Comparison of ENCODE assay signal across 11 mouse cellular contexts in the genomic region with DNA sequence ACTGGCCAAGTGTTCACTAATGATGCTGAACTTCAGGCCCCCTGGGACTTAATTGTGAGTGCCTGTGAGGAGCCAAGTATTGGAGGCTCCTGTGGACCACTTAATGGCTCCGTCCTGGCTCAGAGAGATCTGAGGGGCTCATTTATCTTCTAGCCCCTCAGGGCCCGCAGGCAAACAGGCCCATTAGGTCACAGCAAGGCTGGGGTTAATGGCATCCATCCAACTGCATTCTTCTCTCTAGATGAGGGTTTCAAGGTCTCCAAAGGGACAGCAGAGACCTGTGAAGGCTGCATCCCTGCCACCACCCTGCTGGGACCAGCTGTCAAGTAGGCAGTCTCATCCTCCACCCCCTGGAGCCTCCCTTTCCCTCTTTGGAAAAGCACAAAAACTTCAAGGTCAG. TPM values are rescaled to one million over a fixed set of nuclear protein-coding genes. Genes with fewer than 3 reads are reported as not detected.
DNase-seq lines count a peak whose midpoint lies in the region; ATAC-seq lines count a peak whose summit lies in the region.
"Had no signal": no experiment of that assay in that cellular context is flagged by ENCODE, and none has a peak within 500 bp of the region (broad histone marks: within the 10 kb centered on the region; RNA-seq: fewer than 3 reads in every experiment).

No protein-coding gene starts in this region.

- 40% methylated on average over 2 of the region's 2 CpGs for WGBS in heart, embryonic 16.5 days
- 37% methylated on average over 2 of the region's 2 CpGs for WGBS in hindbrain, embryonic 11.5 days
- WGBS in midbrain, embryonic 16.5 days, result 25% methylated on average over 2 of the region's 2 CpGs

- peaks cover 27% of the 10 kb centered on the region for H3K4me1 ChIP-seq in heart, embryonic 16.5 days (ENCODE audit: control insufficient read depth, insufficient read depth, low read length)
- peaks cover 6% of the 10 kb centered on the region for H3K4me1 ChIP-seq in hindbrain, embryonic 11.5 days (replicated peaks; ENCODE audit: control insufficient read depth, insufficient read depth, low read length)
- peaks cover 23% of the 10 kb centered on the region for H3K4me1 ChIP-seq in midbrain, embryonic 16.5 days (ENCODE audit: control insufficient read depth, insufficient read depth, low read length)

- H3K4me3 ChIP-seq in heart, embryonic 16.5 days (ENCODE audit: low read length), result no peak overlapping the region
- no peak overlapping the region for H3K4me3 ChIP-seq in hindbrain, embryonic 11.5 days (ENCODE audit: low read depth, low read length)
- no peak overlapping the region for H3K4me3 ChIP-seq in midbrain, embryonic 16.5 days (ENCODE audit: low read depth, low read length)
- H3K4me3 ChIP-seq: hindbrain, embryonic 15.5 days had no signal

- H3K9me3 ChIP-seq in heart, embryonic 16.5 days (replicated peaks; ENCODE audit: control insufficient read depth, low read length), result no peaks in the 10 kb centered on the region
- no peaks in the 10 kb centered on the region for H3K9me3 ChIP-seq in hindbrain, embryonic 11.5 days (ENCODE audit: control insufficient read depth, low read length)
- no peaks in the 10 kb centered on the region for H3K9me3 ChIP-seq in midbrain, embryonic 16.5 days (replicated peaks; ENCODE audit: control insufficient read depth, low read length, poor library complexity, severe bottlenecking)
- H3K9me3 ChIP-seq: hindbrain, embryonic 15.5 days had no signal

- no peak overlapping the region for H3K4me2 ChIP-seq in heart, embryonic 16.5 days (ENCODE audit: low read depth, low read length)
- no peak overlapping the region for H3K4me2 ChIP-seq in hindbrain, embryonic 11.5 days (replicated peaks; ENCODE audit: low read depth, low read length)
- H3K4me2 ChIP-seq in midbrain, embryonic 16.5 days (ENCODE audit: low read length), result no peak overlapping the region
- H3K4me2 ChIP-seq: hindbrain, embryonic 15.5 days had no signal

- H3K36me3 ChIP-seq in heart, embryonic 16.5 days (ENCODE audit: control insufficient read depth, insufficient read depth), result no peaks in the 10 kb centered on the region
- no peaks in the 10 kb centered on the region for H3K36me3 ChIP-seq in hindbrain, embryonic 11.5 days (ENCODE audit: control insufficient read depth, insufficient read depth, low read length)
- H3K36me3 ChIP-seq in midbrain, embryonic 16.5 days (ENCODE audit: control insufficient read depth, insufficient read depth, low read length), result no peaks in the 10 kb centered on the region
- H3K36me3 ChIP-seq: hindbrain, embryonic 15.5 days had no signal

- no peak for ATAC-seq in heart, embryonic 16.5 days (replicated peaks; ENCODE audit: extremely low read depth, insufficient read depth, low FRiP score)
- peak; percentile 72 for ATAC-seq in hindbrain, embryonic 11.5 days (ENCODE audit: low FRiP score)
- ATAC-seq in midbrain, embryonic 16.5 days, result 0 out of 2 replicates have a peak, but pooled peaks have one; percentile 9
- ATAC-seq in inflammation-experienced regulatory T-cells, adult 6 months, result no peak

- no peak overlapping the region for H3K27ac ChIP-seq in heart, embryonic 16.5 days (ENCODE audit: low read length)
- H3K27ac ChIP-seq in hindbrain, embryonic 11.5 days (ENCODE audit: low read depth, low read length), result no peak overlapping the region
- peak overlapping the region; percentile 60 for H3K27ac ChIP-seq in midbrain, embryonic 16.5 days (ENCODE audit: low read length)
- H3K27ac ChIP-seq: hindbrain, embryonic 15.5 days had no signal

- H3K27me3 ChIP-seq in heart, embryonic 16.5 days (ENCODE audit: control insufficient read depth, insufficient read depth, low read length), result no peaks in the 10 kb centered on the region
- H3K27me3 ChIP-seq in hindbrain, embryonic 11.5 days (ENCODE audit: control insufficient read depth, insufficient read depth, low read length), result no peaks in the 10 kb centered on the region
- no peaks in the 10 kb centered on the region for H3K27me3 ChIP-seq in midbrain, embryonic 16.5 days (ENCODE audit: control insufficient read depth, insufficient read depth, low read depth, low read length)
- H3K27me3 ChIP-seq: hindbrain, embryonic 15.5 days had no signal

- no peak for DNase-seq in heart, postnatal 36 days
- peak; percentile 80 to 85 for DNase-seq in cerebellum, postnatal 10 days
- no peak for DNase-seq in hindbrain, embryonic 11.5 days (ENCODE audit: low spot score)
- DNase-seq in layer of hippocampus, adult 9-11 months, result no peak
- no peak for DNase-seq in spleen, postnatal 14 days (ENCODE audit: low spot score in 2 of 2)
- DNase-seq: right cerebral cortex, postnatal 14 days had no signal

- peak overlapping the region; percentile 21 for H3K9ac ChIP-seq in heart, embryonic 16.5 days (ENCODE audit: low read length)
- H3K9ac ChIP-seq in hindbrain, embryonic 11.5 days (ENCODE audit: low read depth, low read length), result no peak overlapping the region
- H3K9ac ChIP-seq in midbrain, embryonic 16.5 days (ENCODE audit: low read depth, low read length), result no peak overlapping the region
- H3K9ac ChIP-seq: hindbrain, embryonic 15.5 days had no signal

- intact Hi-C loops in heart, postnatal 36 days (cut with DNase I), result no loop called here

RNA-seq across cellular contexts. Expression of gene Cd5, which starts 19.1 kb away (rescaled TPM):
- polyA plus RNA-seq in heart, embryonic 16.5 days (2015; fragmentation: Nextera tagmentation; extraction: Ambion mirVana), result 1.6 and 3.0 TPM in 2 replicates
- total RNA-seq in heart, postnatal 36 days (2021), result under 1 TPM; 0.14 to 0.28 TPM
- not detected in 2 replicates for polyA plus RNA-seq in hindbrain, embryonic 11.5 days (2014; fragmentation: Nextera tagmentation; extraction: Ambion mirVana)
- polyA plus RNA-seq in midbrain, embryonic 16.5 days (2015; fragmentation: Nextera tagmentation; extraction: Ambion mirVana), result 0.48 and 0.78 TPM in 2 replicates
- 100 to 1,000 TPM; 355 to 487 (median 480) TPM for polyA plus RNA-seq in inflammation-experienced regulatory T-cells, adult 6 months (2017; shearing (Covaris generic))
- total RNA-seq: left cerebral cortex, postnatal 25 days had no signal

RNA-seq across cellular contexts. Expression of gene Vps37c, which starts 31.2 kb away (rescaled TPM):
- polyA plus RNA-seq in heart, embryonic 16.5 days (2015; fragmentation: Nextera tagmentation; extraction: Ambion mirVana), result 29.3 and 30.4 TPM in 2 replicates
- 10 to 100 TPM; 19.2 to 21.0 TPM for total RNA-seq in heart, postnatal 36 days (2021)
- 23.9 and 27.2 TPM in 2 replicates for polyA plus RNA-seq in hindbrain, embryonic 11.5 days (2014; fragmentation: Nextera tagmentation; extraction: Ambion mirVana)
- polyA plus RNA-seq in midbrain, embryonic 16.5 days (2015; fragmentation: Nextera tagmentation; extraction: Ambion mirVana), result 28.6 and 31.2 TPM in 2 replicates
- polyA plus RNA-seq in inflammation-experienced regulatory T-cells, adult 6 months (2017; shearing (Covaris generic)), result 10 to 100 TPM; 11.4 to 15.9 (median 14.1) TPM

RNA-seq across cellular contexts. Expression of gene Pga5, which starts 41.9 kb away (rescaled TPM):
- polyA plus RNA-seq in heart, embryonic 16.5 days (2015; fragmentation: Nextera tagmentation; extraction: Ambion mirVana), result not detected in 2 replicates
- not detected for total RNA-seq in heart, postnatal 36 days (2021)
- not detected in 2 replicates for polyA plus RNA-seq in hindbrain, embryonic 11.5 days (2014; fragmentation: Nextera tagmentation; extraction: Ambion mirVana)
- polyA plus RNA-seq in midbrain, embryonic 16.5 days (2015; fragmentation: Nextera tagmentation; extraction: Ambion mirVana), result not detected in 2 replicates
- polyA plus RNA-seq in inflammation-experienced regulatory T-cells, adult 6 months (2017; shearing (Covaris generic)), result not detected
- total RNA-seq: left cerebral cortex, postnatal 25 days had no signal
- polyA plus RNA-seq: hindbrain, embryonic 15.5 days had no signal

Comparison
In these comparisons a context has a peak if more than half of its experiments do, and no peak if none do; other contexts are left out.
1. ATAC-seq: peak in hindbrain, embryonic 11.5 days (single experiment) and midbrain, embryonic 16.5 days (single experiment); none in heart, embryonic 16.5 days (single experiment) and inflammation-experienced regulatory T-cells, adult 6 months (single experiment).
2. DNase-seq: peak in cerebellum, postnatal 10 days (2 of 2); none in heart, postnatal 36 days (0 of 2), hindbrain, embryonic 11.5 days (single experiment), layer of hippocampus, adult 9-11 months (single experiment) and spleen, postnatal 14 days (0 of 2).
3. RNA of gene Cd5, which starts 19.1 kb away (polyA plus RNA-seq): 355 to 487 TPM in inflammation-experienced regulatory T-cells, adult 6 months; 1.6 to 3.0 TPM in heart, embryonic 16.5 days, 0.48 to 0.78 TPM in midbrain, embryonic 16.5 days and not detected in hindbrain, embryonic 11.5 days; every median in the first group is over 10 times any median in the second.